Mouse (Mus musculus) liver, embryonic 15.5 days (tissue): ENCODE data around the gene Tmod1. TPM values are rescaled to one million over a fixed set of nuclear protein-coding genes. Genes with fewer than 3 reads are reported as not detected.
A peak's percentile ranks its signal among the peaks of the same experiment; 100 is the strongest.

Experiments
- ATAC-seq: fragments of 200-750 bp; cut with Nextera tagmentation; 2 replicates; pipeline ENCODE4 v1.8.0; 2017; ENCODE audit warnings: moderate number of reproducible peaks, mild to moderate bottlenecking, moderate library complexity; ENCODE audit not compliant: insufficient read depth
- H3K27ac ChIP-seq: fragments of 300-500 bp; sonication (generic); replicated peaks from 2 replicates; pipeline ENCODE4 v1.5.1; 2015; ENCODE audit warnings: mild to moderate bottlenecking, inconsistent platforms
- H3K27me3 ChIP-seq: fragments of 300-500 bp; sonication (generic); 2 replicates; pipeline ENCODE4 v1.6.1; 2015; ENCODE audit warnings: mild to moderate bottlenecking, inconsistent platforms
- H3K36me3 ChIP-seq: fragments of 300-500 bp; sonication (generic); replicated peaks from 2 replicates; pipeline ENCODE4 v1.6.1; 2015; ENCODE audit warnings: moderate library complexity, mild to moderate bottlenecking, inconsistent platforms
- H3K4me1 ChIP-seq: fragments of 300-500 bp; sonication (generic); replicated peaks from 2 replicates; pipeline ENCODE4 v1.6.1; 2015; ENCODE audit warnings: inconsistent platforms
- H3K4me2 ChIP-seq: fragments of 300-500 bp; sonication (generic); 2 replicates; pipeline ENCODE4 v1.6.1; 2015; ENCODE audit warnings: moderate library complexity, mild to moderate bottlenecking, inconsistent platforms
- H3K4me3 ChIP-seq: fragments of 300-500 bp; sonication (generic); replicated peaks from 2 replicates; pipeline ENCODE4 v1.5.1; 2015; ENCODE audit warnings: mild to moderate bottlenecking, inconsistent platforms
- H3K9ac ChIP-seq: fragments of 300-500 bp; sonication (generic); 2 replicates; pipeline ENCODE4 v1.6.1; 2015; ENCODE audit warnings: moderate library complexity, mild to moderate bottlenecking, inconsistent platforms
- H3K9me3 ChIP-seq: fragments of 300-500 bp; sonication (generic); replicated peaks from 2 replicates; pipeline ENCODE4 v1.6.1; 2016; ENCODE audit warnings: inconsistent platforms
- WGBS: fragments of 180-500 bp; shearing (Covaris S2); methylation state at CpG from one replicate; pipeline ENCODE4 v1.1.7; 2015; ENCODE audit warnings: mixed read lengths; ENCODE audit not compliant: insufficient replicate concordance; 5-methylcytosine and 5-hydroxymethylcytosine counted together
- polyA plus RNA-seq: library from polyadenylated mRNA; unstranded; fragments of >200 nt; fragmentation: Nextera tagmentation; extraction: Ambion mirVana; gene quantifications from 2 replicates; pipeline ENCODE4 v1.2.1, GENCODE M21; 2015

Tmod1 gene
- 48.5 and 49.7 TPM in 2 replicates for polyA plus RNA-seq

DNA sequence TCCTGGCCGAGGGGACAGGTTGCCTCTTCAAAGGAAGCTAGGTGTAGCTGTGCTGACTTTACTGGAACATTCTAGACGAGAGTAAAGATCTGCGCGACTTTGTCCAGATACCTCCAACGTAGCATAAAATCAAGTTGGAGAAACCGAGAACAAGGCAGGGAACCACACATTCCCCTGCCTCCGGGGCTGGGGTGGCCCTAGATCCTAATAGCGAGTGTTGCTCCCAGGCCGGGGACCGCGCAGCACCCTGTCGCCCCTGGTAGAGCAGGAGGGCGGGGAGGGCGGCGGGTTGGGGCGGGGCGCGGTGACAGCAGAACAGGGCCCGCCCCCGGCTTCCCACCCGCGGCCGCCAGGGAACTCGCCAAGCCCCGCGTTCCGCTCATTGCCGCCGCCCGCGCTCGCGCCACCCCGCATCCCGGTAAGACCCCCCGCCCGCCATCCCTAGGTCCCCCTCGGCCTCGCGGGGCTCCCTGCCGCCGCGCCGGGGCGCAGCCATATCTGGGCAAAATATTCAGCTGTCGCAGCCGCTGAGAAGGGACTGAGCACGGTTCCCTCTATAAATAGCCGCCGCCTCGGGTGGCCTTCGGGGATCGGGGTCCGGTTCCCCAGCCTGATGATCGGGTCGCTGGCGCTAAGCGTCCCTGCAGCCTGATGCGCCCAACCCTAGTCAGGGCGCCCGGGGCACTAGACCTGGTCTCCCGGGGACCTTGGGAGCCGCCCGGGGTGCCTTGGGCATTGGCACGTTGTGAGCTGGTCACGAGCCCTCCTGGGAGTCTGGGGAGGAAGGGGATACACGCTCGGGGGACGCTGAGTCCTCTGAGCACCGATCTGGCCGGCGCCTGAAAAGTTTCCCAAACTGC lies at the start of gene Tmod1:
Tmod1 (plus strand) TSS at position 44 of the 860 bp plus-strand sequence.
- peak within 1 kb of the TSS; percentile 98 for H3K9ac ChIP-seq
- peaks cover 16% of the 10 kb centered on the region for H3K36me3 ChIP-seq
- peak within 1 kb of the TSS; percentile 84 for H3K4me2 ChIP-seq
- peaks cover 47% of the 10 kb centered on the region for H3K27me3 ChIP-seq
- peaks cover 70% of the 10 kb centered on the region for H3K4me1 ChIP-seq
- peak within 1 kb of the TSS; percentile 95 for H3K27ac ChIP-seq
- ATAC-seq = peak; percentile 63
- H3K9me3 ChIP-seq = no peaks in the 10 kb centered on the region
- under 1% methylated on average over 72 of the region's 72 CpGs for WGBS
- H3K4me3 ChIP-seq = peak within 1 kb of the TSS; percentile 96

DNA sequence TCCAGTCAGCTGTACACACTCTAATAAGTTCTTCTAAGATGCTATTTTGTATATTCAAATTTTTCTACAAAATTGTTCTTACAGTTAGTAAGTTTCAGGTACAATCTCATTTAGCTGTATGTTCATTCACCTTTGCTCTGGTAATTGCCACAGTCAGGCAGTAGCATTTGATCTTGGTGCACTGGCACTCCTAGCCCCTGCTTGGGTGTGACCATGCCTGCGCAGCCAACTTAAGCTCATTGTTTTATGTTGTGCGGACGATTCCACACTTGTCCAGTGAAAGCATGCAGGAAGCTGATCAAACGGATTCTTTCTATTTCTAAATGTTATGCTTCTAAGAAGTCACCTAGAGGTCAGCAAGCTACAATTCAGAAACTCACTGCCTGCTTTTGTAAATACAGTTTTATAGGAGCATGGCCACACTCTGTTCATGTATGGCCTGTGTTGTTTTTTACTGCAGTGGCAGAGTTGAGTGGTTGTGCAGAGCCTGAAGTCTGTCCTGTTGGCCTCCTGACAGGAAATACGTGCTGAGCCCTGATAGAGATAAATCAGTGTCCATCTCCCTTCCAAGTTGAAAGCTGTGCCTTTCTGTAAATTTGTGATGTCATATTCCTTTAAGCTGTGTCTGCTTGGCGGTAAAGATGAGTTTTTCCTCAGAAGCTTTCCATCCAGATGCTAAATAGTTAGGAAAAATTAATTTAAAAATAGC lies 48.2 kb upstream of the Tmod1 start:
- no peak overlapping the region for H3K9ac ChIP-seq
- no peak overlapping the region for H3K4me2 ChIP-seq
- H3K27me3 ChIP-seq = no peaks in the 10 kb centered on the region
- H3K9me3 ChIP-seq = no peaks in the 10 kb centered on the region
- no peak overlapping the region for H3K27ac ChIP-seq
- ATAC-seq = no peak
- no peaks in the 10 kb centered on the region for H3K4me1 ChIP-seq
- WGBS = 43% methylated on average over 6 of the region's 6 CpGs
- H3K4me3 ChIP-seq = no peak overlapping the region
- H3K36me3 ChIP-seq = 0 out of 2 replicates have a peak, but pooled peaks cover 3% of the 10 kb centered on the region

DNA sequence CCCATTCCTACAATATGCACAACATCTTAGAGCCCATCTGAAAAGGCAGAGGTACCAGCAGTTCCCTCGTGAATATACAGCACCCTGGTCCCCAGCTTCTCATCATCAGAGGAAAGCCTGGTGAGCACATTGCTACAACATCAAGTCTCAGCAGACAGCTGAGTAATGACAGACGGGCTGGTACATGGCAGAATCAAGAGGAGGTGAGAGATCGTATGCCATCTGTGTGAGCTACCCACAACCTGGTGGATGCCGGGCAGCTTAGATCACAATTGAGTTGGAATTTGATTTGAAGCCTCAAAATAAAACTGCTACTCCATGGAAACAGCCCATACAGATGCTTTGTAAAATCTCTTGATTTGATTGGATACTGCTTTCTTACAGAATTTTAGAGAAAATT lies 40.2 kb upstream of the Tmod1 start:
- Histone ChIP-seq H3K4me3 (no peak overlapping the region), H3K9ac (no peak overlapping the region), H3K27ac (no peak overlapping the region), H3K4me2 (no peak overlapping the region), H3K9me3 (no peaks in the 10 kb centered on the region), H3K27me3 (no peaks in the 10 kb centered on the region), H3K36me3 (peaks cover 2% of the 10 kb centered on the region; the same call in 1 of the 2 replicates), H3K4me1 (no peaks in the 10 kb centered on the region)
- WGBS = 66% methylated on average over 4 of the region's 4 CpGs
- ATAC-seq = no peak

DNA sequence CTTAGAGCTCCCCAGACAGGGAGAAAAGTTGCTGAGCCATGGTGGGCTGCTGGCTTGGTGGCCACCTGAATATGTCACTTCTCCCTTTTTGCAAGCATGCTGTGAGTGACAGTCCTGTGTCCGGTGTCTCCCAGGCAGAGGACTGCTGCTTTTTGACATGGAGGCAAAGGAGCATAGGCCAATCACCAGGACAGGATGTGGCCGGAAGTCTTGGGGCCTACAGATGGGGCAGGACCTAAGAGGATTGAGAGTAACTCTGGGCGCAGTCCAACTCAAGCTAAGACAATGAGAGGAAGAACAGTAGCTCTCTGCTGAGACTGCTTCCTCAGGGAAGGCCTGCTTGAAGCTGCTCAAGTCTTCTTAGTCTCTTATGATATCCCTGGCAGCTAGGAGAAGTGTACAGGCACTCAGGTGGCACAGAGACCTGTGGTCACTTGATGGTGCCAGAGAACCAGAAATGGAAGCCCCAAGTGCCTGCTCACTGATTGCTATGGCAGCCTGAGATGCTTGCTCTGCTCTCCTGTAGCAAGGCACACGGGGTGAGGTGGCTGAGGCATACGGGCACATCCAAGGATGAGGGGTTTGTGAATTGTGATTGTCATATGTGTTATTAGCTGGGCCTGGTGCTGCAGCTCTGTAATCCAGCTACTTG lies 30.5 kb upstream of the Tmod1 start:
- 44% methylated on average over 5 of the region's 5 CpGs for WGBS
- Histone ChIP-seq H3K27me3 (no peaks in the 10 kb centered on the region), H3K4me3 (no peak overlapping the region), H3K4me2 (no peak overlapping the region), H3K27ac (no peak overlapping the region), H3K9me3 (no peaks in the 10 kb centered on the region), H3K4me1 (peaks cover 9% of the 10 kb centered on the region), H3K9ac (no peak overlapping the region), H3K36me3 (peaks cover 10% of the 10 kb centered on the region; the same call in 1 of the 2 replicates)
- ATAC-seq = no peak; the same call in 1 of the 2 replicates

DNA sequence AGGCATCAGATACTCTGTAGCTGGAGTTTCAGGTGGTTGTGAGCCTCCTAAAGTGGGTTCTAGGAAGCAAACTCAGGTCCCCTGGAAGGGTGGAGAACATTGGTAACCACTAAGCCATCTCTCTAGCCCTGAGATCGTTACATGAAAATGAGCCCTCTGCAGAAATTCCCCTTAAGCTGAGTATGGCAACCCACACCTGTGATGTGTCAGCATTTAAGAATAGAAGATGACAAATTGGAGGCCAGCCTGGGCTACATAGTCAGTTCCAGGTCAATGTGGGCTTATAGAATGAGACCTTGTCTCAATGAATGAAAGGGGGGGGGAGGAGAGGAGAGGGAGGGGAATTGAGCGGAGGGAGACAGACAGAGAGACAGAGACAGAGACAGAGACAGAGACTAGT lies 27.0 kb upstream of the Tmod1 start:
- H3K4me3 ChIP-seq = no peak overlapping the region
- H3K4me2 ChIP-seq = no peak overlapping the region
- H3K27me3 ChIP-seq = no peaks in the 10 kb centered on the region
- H3K4me1 ChIP-seq = peaks cover 9% of the 10 kb centered on the region
- H3K36me3 ChIP-seq = no peaks in the 10 kb centered on the region; the same call in 1 of the 2 replicates
- no peak overlapping the region for H3K27ac ChIP-seq
- no peaks in the 10 kb centered on the region for H3K9me3 ChIP-seq
- WGBS = 75% methylated on average over 2 of the region's 2 CpGs
- no peak for ATAC-seq
- H3K9ac ChIP-seq = no peak overlapping the region

DNA sequence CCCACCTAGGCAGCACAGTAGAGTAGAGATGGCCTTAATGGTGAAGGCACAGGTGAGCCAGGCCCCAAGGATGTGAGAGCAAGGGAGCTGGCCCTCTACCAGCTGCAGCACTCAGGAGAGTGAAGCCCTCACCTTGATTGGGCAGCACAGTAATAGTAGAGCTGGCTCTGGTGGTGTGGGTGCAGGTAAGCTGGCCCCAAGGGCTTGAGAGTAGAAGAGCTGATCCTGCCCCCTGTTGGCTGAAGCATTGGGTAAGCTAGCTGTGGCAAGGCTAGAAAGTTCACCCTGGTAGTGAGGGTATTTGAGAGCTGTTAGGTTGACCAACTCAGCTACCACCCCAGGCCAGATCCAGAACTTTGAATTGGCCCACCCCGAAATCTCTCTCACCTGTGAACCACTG lies 23.1 kb upstream of the Tmod1 start:
- H3K4me2 ChIP-seq = no peak overlapping the region
- 59% methylated on average over 1 of the region's 1 CpGs for whole genome bisulfite sequencing
- H3K27me3 ChIP-seq = no peaks in the 10 kb centered on the region
- H3K4me3 ChIP-seq = no peak overlapping the region
- no peak overlapping the region for H3K9ac ChIP-seq
- H3K36me3 ChIP-seq = no peaks in the 10 kb centered on the region; the same call in 1 of the 2 replicates
- ATAC-seq = no peak
- H3K27ac ChIP-seq = no peak overlapping the region
- no peaks in the 10 kb centered on the region for H3K4me1 ChIP-seq
- no peaks in the 10 kb centered on the region for H3K9me3 ChIP-seq

DNA sequence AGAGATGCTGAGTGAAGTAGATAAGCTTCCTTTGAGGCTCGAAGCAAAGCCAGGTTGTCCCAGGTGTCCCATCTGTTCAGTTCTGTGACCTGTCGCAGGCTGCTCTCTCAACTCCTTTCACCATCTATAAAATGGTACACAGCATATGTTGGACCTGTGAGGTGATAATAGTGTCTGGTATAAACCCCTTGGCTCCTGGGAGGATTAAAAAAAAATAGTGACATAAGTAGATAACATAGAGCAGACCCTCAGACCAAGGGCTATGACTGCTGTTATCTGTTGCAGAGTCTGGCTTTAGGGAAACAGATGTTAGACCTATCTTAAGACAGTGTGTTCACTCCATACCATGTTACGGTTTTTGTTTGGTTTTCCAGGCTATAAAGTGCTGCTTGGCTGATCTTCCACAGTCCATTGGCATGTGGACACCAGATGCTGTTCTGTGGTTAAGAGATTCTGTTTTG lies 15.7 kb upstream of the Tmod1 start:
- ATAC-seq = peak; percentile 87
- H3K27ac ChIP-seq = no peak overlapping the region
- no peak overlapping the region for H3K9ac ChIP-seq
- H3K4me3 ChIP-seq = no peak overlapping the region
- 0 out of 2 replicates have a peak overlapping the region, but pooled peaks have one; percentile 12 for H3K4me2 ChIP-seq
- no peaks in the 10 kb centered on the region; the same call in 1 of the 2 replicates for H3K36me3 ChIP-seq
- peaks cover 13% of the 10 kb centered on the region for H3K4me1 ChIP-seq
- no peaks in the 10 kb centered on the region for H3K9me3 ChIP-seq
- H3K27me3 ChIP-seq = no peaks in the 10 kb centered on the region
- 15% methylated on average over 3 of the region's 3 CpGs for WGBS

DNA sequence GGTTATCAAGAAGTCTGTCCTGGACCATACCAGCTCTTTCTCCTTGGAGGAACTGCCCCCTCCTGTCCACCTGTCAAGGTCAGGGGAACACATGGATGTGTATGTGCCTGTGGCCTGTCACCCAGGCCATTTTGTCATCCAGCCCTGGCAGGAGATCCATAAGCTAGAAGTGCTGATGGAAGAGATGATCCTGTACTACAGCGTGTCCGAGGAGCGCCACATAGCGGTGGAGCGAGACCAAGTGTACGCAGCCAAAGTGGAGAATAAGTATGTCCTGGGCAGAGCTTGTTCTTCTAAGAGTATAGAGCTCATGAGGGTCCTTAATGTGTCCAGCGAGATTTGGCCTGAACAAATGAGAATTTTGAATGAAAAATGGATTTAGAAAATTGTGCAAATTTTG lies 12.8 kb upstream of the Tmod1 start:
- ATAC-seq = no peak
- Histone ChIP-seq H3K4me1 (peaks cover 13% of the 10 kb centered on the region), H3K9ac (no peak overlapping the region), H3K4me2 (no peak overlapping the region), H3K9me3 (no peaks in the 10 kb centered on the region), H3K27me3 (no peaks in the 10 kb centered on the region), H3K27ac (no peak overlapping the region), H3K4me3 (no peak overlapping the region), H3K36me3 (no peaks in the 10 kb centered on the region; the same call in 1 of the 2 replicates)
- 41% methylated on average over 7 of the region's 7 CpGs for WGBS

DNA sequence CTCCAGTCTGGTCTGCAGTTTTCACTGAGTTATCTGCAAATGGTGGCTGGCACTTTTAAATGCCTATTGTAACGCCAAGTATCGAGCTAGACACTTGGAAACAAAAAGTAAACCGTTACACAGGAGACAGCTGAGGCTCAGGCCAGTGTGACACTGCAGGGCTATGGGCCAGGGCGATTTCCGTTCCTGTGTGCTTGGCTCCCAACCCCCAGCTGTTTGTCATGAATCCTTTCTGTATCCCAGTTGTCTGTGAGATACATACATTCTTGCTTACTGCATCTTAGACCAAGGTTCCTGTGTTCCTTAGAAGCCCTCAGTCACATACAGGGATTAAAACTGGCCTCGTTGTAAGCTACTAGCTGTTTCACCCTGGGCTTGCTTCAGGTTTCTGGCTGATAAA lies 10.5 kb upstream of the Tmod1 start:
- H3K4me2 ChIP-seq = no peak overlapping the region
- no peak for ATAC-seq
- no peak overlapping the region for H3K4me3 ChIP-seq
- 71% methylated on average over 6 of the region's 6 CpGs for WGBS
- H3K9ac ChIP-seq = no peak overlapping the region
- H3K36me3 ChIP-seq = no peaks in the 10 kb centered on the region
- 0 out of 2 replicates have a peak, but pooled peaks cover 12% of the 10 kb centered on the region for H3K27me3 ChIP-seq
- peaks cover 18% of the 10 kb centered on the region for H3K4me1 ChIP-seq
- H3K9me3 ChIP-seq = no peaks in the 10 kb centered on the region
- H3K27ac ChIP-seq = no peak overlapping the region

DNA sequence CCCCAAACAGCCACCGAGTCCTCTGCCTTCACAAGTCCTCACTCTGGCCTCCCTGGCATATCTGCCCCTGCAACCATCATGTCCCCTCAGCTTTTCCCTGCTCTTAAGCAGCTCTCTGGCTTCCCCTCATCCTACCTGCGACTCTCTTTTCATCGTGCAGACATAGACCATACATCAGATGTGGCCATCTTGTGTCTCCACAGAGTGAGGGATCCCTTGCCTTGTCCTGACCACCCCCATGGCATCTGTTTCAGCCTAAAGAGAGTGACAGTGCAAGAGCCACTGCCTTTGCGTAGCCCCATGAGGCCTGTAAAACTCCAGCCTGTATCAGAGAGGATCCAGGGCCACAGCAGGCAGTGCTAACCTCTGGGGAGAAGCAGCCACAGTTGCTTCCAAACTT lies 10.0 kb upstream of the Tmod1 start:
- H3K36me3 ChIP-seq = no peaks in the 10 kb centered on the region
- 0 out of 2 replicates have a peak, but pooled peaks cover 12% of the 10 kb centered on the region for H3K27me3 ChIP-seq
- no peak overlapping the region for H3K27ac ChIP-seq
- no peak for ATAC-seq
- no peak overlapping the region for H3K9ac ChIP-seq
- WGBS = 86% methylated on average over 4 of the region's 4 CpGs
- no peak overlapping the region for H3K4me2 ChIP-seq
- H3K9me3 ChIP-seq = no peaks in the 10 kb centered on the region
- H3K4me3 ChIP-seq = no peak overlapping the region
- peaks cover 19% of the 10 kb centered on the region for H3K4me1 ChIP-seq

DNA sequence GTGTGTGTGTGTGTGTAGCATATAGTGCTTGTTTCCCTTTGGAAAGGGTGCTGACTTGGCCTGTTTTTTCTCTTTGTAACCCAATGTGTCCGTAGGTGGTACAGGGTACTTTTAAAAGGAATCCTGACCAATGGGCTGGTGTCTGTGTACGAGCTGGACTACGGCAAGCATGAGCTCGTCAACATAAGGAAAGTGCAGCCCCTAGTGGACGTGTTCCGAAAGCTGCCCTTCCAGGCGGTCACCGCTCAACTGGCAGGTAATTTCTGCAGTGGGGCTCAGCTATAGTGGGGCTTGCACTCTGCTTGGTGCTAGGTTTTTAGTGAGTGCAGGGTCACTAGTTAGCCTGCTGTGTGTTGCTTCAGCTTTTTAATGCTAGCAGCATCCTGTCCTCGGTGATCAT lies 9.2 kb upstream of the Tmod1 start:
- H3K36me3 ChIP-seq = no peaks in the 10 kb centered on the region
- H3K4me1 ChIP-seq = peaks cover 19% of the 10 kb centered on the region
- H3K27ac ChIP-seq = no peak overlapping the region
- H3K9me3 ChIP-seq = no peaks in the 10 kb centered on the region
- 69% methylated on average over 9 of the region's 9 CpGs for WGBS
- 0 out of 2 replicates have a peak, but pooled peaks cover 12% of the 10 kb centered on the region for H3K27me3 ChIP-seq
- H3K4me3 ChIP-seq = no peak overlapping the region
- no peak overlapping the region for H3K9ac ChIP-seq
- ATAC-seq = no peak
- H3K4me2 ChIP-seq = no peak overlapping the region
